Mouse (Mus musculus) megakaryocyte, embryonic 14.5 days (primary cell): ENCODE measurements around the gene Ccdc59.

Source experiments
- FLI1 ChIP-seq: IDR thresholded peaks from 2 replicates; pipeline ENCODE4 v1.6.1; 2012; ENCODE audit warnings: low read length, inconsistent platforms, mixed read lengths
- GATA1 ChIP-seq: IDR thresholded peaks from 3 replicates; pipeline ENCODE4 v1.6.1; 2012; ENCODE audit warnings: mixed read lengths, low read length, inconsistent platforms, borderline replicate concordance

- TF ChIP-seq GATA1 (no peak), FLI1 (no peak)
Measured at GRCm38 (mm10) chr10:105806259-105807010, 34.4 kb upstream of the Ccdc59 start.
